Mouse (Mus musculus) layer of hippocampus, adult 11-12 months (tissue): ENCODE measurements at regions not wholly inside any gene's neighbourhood (a gene's known extent, or its start where the extent isn't known, plus 50 kb on each side); places are given as distances from the start of the nearest gene placed in this dataset.

Experiments
- DNase-seq: peaks from one replicate; pipeline ENCODE4 v3.0.0; 2022; ENCODE audit warnings: low spot score

GRCm38 (mm10) chr1:184138661-184139060 lies 104.6 kb upstream of the 1700056E22Rik start:
- no peak for DNase-seq

- DNase-seq: no peak
These were observed 96.8 kb upstream of the 1700056E22Rik start for GRCm38 (mm10) chr1:184130897-184131296.

- peak; percentile 12 for DNase-seq
These were observed 93.2 kb upstream of the 1700056E22Rik start for GRCm38 (mm10) chr1:184127321-184127720.

DNA sequence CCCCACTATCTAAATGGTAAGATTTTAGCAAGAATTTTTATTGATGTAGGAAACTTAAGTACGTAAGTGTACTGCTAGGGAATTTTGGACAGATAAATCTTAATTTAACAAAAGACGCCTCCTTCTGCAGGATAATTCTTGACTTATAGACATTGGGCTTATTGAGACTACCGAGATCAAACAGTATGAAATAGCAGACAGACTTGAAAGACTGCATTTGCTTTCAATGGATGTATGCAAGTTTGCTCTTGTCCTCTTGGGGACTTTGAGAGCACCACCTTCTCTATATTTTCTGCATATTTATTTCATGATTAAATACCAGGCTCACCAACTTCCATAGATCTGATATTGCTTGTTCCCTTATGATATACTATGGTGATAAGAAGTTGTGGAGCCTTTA lies 92.8 kb upstream of the 1700056E22Rik start:
- DNase-seq: no peak
